Comparison of ENCODE assay signal across 8 mouse cellular contexts in the genomic region with DNA sequence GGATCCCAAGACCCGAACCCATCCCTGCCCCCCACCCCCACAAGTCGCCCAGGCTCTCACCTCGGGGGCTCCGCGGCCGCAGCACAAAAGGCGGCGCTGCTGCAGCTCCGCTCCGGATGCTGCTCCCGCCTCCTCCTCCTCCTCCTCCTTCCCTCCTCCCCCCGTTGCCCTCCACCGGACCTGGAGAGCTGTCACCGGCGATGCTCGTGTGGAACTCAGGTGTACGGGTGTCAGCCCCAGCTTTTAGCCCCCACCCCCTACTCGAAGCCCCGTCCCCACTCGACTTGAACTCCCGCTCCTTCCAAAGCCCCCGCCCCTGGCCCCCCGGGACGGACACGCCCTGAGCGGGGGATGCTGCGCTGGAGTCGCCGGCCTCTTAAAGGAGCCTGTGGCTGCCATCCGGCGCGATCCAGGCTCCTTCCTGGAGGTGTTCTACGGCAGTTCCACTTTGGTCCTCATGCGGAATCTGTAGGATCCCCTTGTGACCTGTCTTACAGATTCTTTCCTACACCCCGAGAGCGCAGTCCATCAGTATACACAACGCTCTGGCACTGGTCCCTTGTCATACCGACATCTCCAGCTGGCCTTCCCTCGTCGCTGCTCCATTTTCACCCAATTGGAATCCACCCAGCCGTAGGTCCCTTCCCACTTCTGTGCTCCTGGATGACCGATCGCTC. TPM values are rescaled to one million over a fixed set of nuclear protein-coding genes. Genes with fewer than 3 reads are reported as not detected.
DNase-seq lines count a peak whose midpoint lies in the region; ATAC-seq and TF ChIP-seq lines count a peak whose summit lies in the region.

A gene (minus strand): TSS at position 337 of the 677 bp plus-strand sequence.

- H3K9ac ChIP-seq in lung, embryonic 14.5 days = peak within 1 kb of the TSS; percentile 72

- peaks cover 18% of the 10 kb centered on the region for H3K36me3 ChIP-seq in lung, embryonic 14.5 days (ENCODE audit: insufficient read depth)

- ATAC-seq in lung, embryonic 14.5 days (ENCODE audit: insufficient read depth) = peak; percentile 16; the same call in 1 of the 2 replicates

- no peaks in the 10 kb centered on the region for H3K27me3 ChIP-seq in cerebellum, adult 2 months (ENCODE audit: control insufficient read depth, insufficient read depth, low read length)
- no peaks in the 10 kb centered on the region for H3K27me3 ChIP-seq in lung, embryonic 14.5 days (ENCODE audit: insufficient read depth, low read length)

- TF ChIP-seq CTCF in cerebellum, adult 2 months (IDR thresholded peaks at IDR 0.05; ENCODE audit: borderline replicate concordance, insufficient read depth, low read depth, low read length) = no peak
- no peak for TF ChIP-seq CTCF in lung, embryonic 14.5 days (IDR thresholded peaks at IDR 0.05; ENCODE audit: low read depth)

- no peaks in the 10 kb centered on the region for H3K9me3 ChIP-seq in lung, embryonic 14.5 days (ENCODE audit: low read depth, low read length)

- under 1% methylated on average over 43 of the region's 43 CpGs for WGBS in cerebellum, adult 2 months
- under 1% methylated on average over 43 of the region's 43 CpGs for WGBS in lung, embryonic 14.5 days

- intact Hi-C loops in heart, postnatal 36 days (cut with DNase I) = loop anchor here (5.0 kb wide), 1 partner anchor 270 kb away; no protein-coding TSS in a partner anchor

- H3K27ac ChIP-seq in cerebellum, adult 2 months (ENCODE audit: insufficient read depth, low read length) = peak within 1 kb of the TSS; percentile 92
- H3K27ac ChIP-seq in lung, embryonic 14.5 days (ENCODE audit: low read depth) = peak within 1 kb of the TSS; percentile 99

- peak within 1 kb of the TSS; percentile 91 for H3K4me2 ChIP-seq in lung, embryonic 14.5 days

- peak; percentile 47 for TF ChIP-seq POLR2A in cerebellum, adult 2 months (IDR thresholded peaks at IDR 0.05; ENCODE audit: borderline replicate concordance, insufficient read depth, low read length)

- H3K4me3 ChIP-seq in cerebellum, adult 2 months (replicated peaks; ENCODE audit: insufficient read depth, low read depth, low read length) = peak within 1 kb of the TSS; percentile 92
- H3K4me3 ChIP-seq in lung, embryonic 14.5 days (ENCODE audit: low read depth, low read length) = peak within 1 kb of the TSS; percentile 67

- H3K4me1 ChIP-seq in cerebellum, adult 2 months (ENCODE audit: control insufficient read depth, insufficient read depth, low read length) = peaks cover 27% of the 10 kb centered on the region
- peaks cover 10% of the 10 kb centered on the region for H3K4me1 ChIP-seq in lung, embryonic 14.5 days (ENCODE audit: insufficient read depth)

- DNase-seq in MEL-GATA-1-ER (ENCODE audit: extremely low read depth, low read depth) = peak; percentile 77
- DNase-seq in cerebellum, adult 2 months = peak; percentile 89 to 90
- DNase-seq in forelimb bud, embryonic 11.5 days (ENCODE audit: low read depth, low spot score) = peak; percentile 47
- DNase-seq in heart, postnatal 36 days = peak; percentile 74 to 85
- DNase-seq in layer of hippocampus, adult 8-10 months (ENCODE audit: low spot score in 2 of 2) = peak; percentile 76 to 79
- peak; percentile 82 for DNase-seq in lung, embryonic 14.5 days
- DNase-seq in ovary, postnatal 36 days (ENCODE audit: low spot score) = peak; percentile 74
- peak; percentile 82 for DNase-seq in thymus, postnatal 14 days

RNA-seq across cellular contexts. Expression of the gene that starts here (rescaled TPM):
- 130 and 149 TPM in 2 replicates for polyA plus RNA-seq in cerebellum, adult 2 months (2012; rRNA removed)
- 1 to 10 TPM; 3.5 to 3.6 TPM for total RNA-seq in heart, postnatal 36 days (2021)
- 10 to 100 TPM; 87.5 to 99.1 (median 96.9) TPM for total RNA-seq in layer of hippocampus, adult 8-10 months (2022)
- polyA plus RNA-seq in lung, embryonic 14.5 days (2014; fragmentation: Nextera tagmentation; extraction: Ambion mirVana) = 13.2 and 13.9 TPM in 2 replicates

Comparison
In these comparisons a context has a peak if more than half of its experiments do, and no peak if none do; other contexts are left out.
1. Peak in every context shown above with its lines: DNase-seq, ATAC-seq, H3K4me3 ChIP-seq and H3K27ac ChIP-seq.
2. RNA of the gene that starts here (total RNA-seq): 87.5 to 99.1 TPM in layer of hippocampus, adult 8-10 months; 3.5 to 3.6 TPM in heart, postnatal 36 days; every median in the first group is over 10 times any median in the second.